ENCODE assay signal across 23 mouse cellular contexts in genomic region chr3:144759719-144760118, GRCm38 (mm10). TPM values are rescaled to one million over a fixed set of nuclear protein-coding genes. Genes with fewer than 3 reads are reported as not detected.
A peak's percentile ranks its signal among the peaks of the same experiment; 100 is the strongest.
DNase-seq lines count a peak whose midpoint lies in the region; ATAC-seq and TF ChIP-seq lines count a peak whose summit lies in the region.
"Had no signal": no experiment of that assay in that cellular context is flagged by ENCODE, and none has a peak within 500 bp of the region (broad histone marks: within the 10 kb centered on the region; RNA-seq: fewer than 3 reads in every experiment).

No protein-coding gene starts in this region.

- H3ac ChIP-seq in C2C12 (ENCODE audit: control insufficient read depth, insufficient read length, low read depth): no peak overlapping the region

- H3K36me3 ChIP-seq in heart, postnatal 0 days (replicated peaks; ENCODE audit: control insufficient read depth, insufficient read depth, low read length): no peaks in the 10 kb centered on the region
- no peaks in the 10 kb centered on the region for H3K36me3 ChIP-seq in C2C12 (ENCODE audit: control insufficient read depth, insufficient read depth)
- peaks cover 18% of the 10 kb centered on the region for H3K36me3 ChIP-seq in G1E (replicated peaks)
- no peaks in the 10 kb centered on the region for H3K36me3 ChIP-seq in intestine, embryonic 16.5 days (ENCODE audit: control insufficient read depth, insufficient read depth, low read length)
- H3K36me3 ChIP-seq: forebrain, embryonic 12.5 days; limb, embryonic 13.5 days; midbrain, embryonic 15.5 days had no signal

- no peak for TF ChIP-seq CTCF in heart, postnatal 0 days (IDR thresholded peaks at IDR 0.05; ENCODE audit: low read depth)
- TF ChIP-seq CTCF in C2C12 (IDR thresholded peaks at IDR 0.05; ENCODE audit: control insufficient read depth, insufficient read depth, insufficient read length) (no peak), G1E (IDR thresholded peaks at IDR 0.05; ENCODE audit: low read depth, low read length) (no peak)

- peak overlapping the region; percentile 85; the same call in 1 of the 2 replicates for H3K27ac ChIP-seq in heart, postnatal 0 days (ENCODE audit: low read depth)
- H3K27ac ChIP-seq in intestine, embryonic 16.5 days (ENCODE audit: low read length): no peak overlapping the region; the same call in 1 of the 2 replicates
- H3K27ac ChIP-seq: forebrain, embryonic 12.5 days; gastrocnemius, adult 2 months; layer of hippocampus, adult 2 months; limb, embryonic 13.5 days; liver, embryonic 14.5 days; midbrain, embryonic 15.5 days had no signal

- intact Hi-C loops in heart, postnatal 14 days (cut with DNase I): loop anchor here (10.0 kb wide), 1 partner anchor 55 kb away; the partner anchor contains the start of gene Clca3a2

- H3K4me1 ChIP-seq in heart, postnatal 0 days (ENCODE audit: control insufficient read depth, insufficient read depth): peaks cover 6% of the 10 kb centered on the region; the same call in 1 of the 2 replicates
- H3K4me1 ChIP-seq in G1E (ENCODE audit: insufficient read depth, low read depth, low read length): peaks cover 24% of the 10 kb centered on the region
- H3K4me1 ChIP-seq in intestine, embryonic 16.5 days (ENCODE audit: control insufficient read depth, insufficient read depth, low read length): peaks cover 10% of the 10 kb centered on the region
- H3K4me1 ChIP-seq: forebrain, embryonic 12.5 days; midbrain, embryonic 15.5 days had no signal

- peak overlapping the region; percentile 58 for H3K4me2 ChIP-seq in heart, postnatal 0 days (ENCODE audit: low read depth, low read length)
- no peak overlapping the region for H3K4me2 ChIP-seq in intestine, embryonic 16.5 days (ENCODE audit: low read depth, low read length)
- H3K4me2 ChIP-seq: forebrain, embryonic 12.5 days; limb, embryonic 13.5 days; midbrain, embryonic 15.5 days had no signal

- peak overlapping the region; percentile 29; the same call in 1 of the 2 replicates for H3K9ac ChIP-seq in heart, postnatal 0 days (replicated peaks; ENCODE audit: low read depth, low read length)
- no peak overlapping the region for H3K9ac ChIP-seq in intestine, embryonic 16.5 days (ENCODE audit: low read depth, low read length)
- H3K9ac ChIP-seq: forebrain, embryonic 12.5 days; limb, embryonic 13.5 days; liver, embryonic 14.5 days; midbrain, embryonic 15.5 days had no signal

- WGBS in heart, postnatal 0 days: 52% methylated on average over 3 of the region's 3 CpGs
- 49% methylated on average over 3 of the region's 3 CpGs for WGBS in intestine, embryonic 16.5 days

- no peaks in the 10 kb centered on the region for H3K79me2 ChIP-seq in C2C12 (ENCODE audit: control insufficient read depth, insufficient read depth)

- no peak for TF ChIP-seq EP300 in heart, postnatal 0 days (IDR thresholded peaks at IDR 0.05; ENCODE audit: low read depth)

- H3K27me3 ChIP-seq in heart, postnatal 0 days (ENCODE audit: control insufficient read depth, insufficient read depth, low read length): no peaks in the 10 kb centered on the region
- no peaks in the 10 kb centered on the region for H3K27me3 ChIP-seq in C2C12 (ENCODE audit: control insufficient read depth, insufficient read depth, insufficient read length)
- H3K27me3 ChIP-seq in G1E (ENCODE audit: insufficient read depth, low read length): no peaks in the 10 kb centered on the region
- H3K27me3 ChIP-seq in intestine, embryonic 16.5 days (replicated peaks; ENCODE audit: control insufficient read depth, insufficient read depth, low read length): no peaks in the 10 kb centered on the region
- H3K27me3 ChIP-seq: forebrain, embryonic 12.5 days; limb, embryonic 13.5 days; midbrain, embryonic 15.5 days had no signal

- peak overlapping the region; percentile 39 for H3K4me3 ChIP-seq in heart, postnatal 0 days (ENCODE audit: low read depth, low read length)
- H3K4me3 ChIP-seq in C2C12 (ENCODE audit: insufficient read depth, poor library complexity, severe bottlenecking) (no peak overlapping the region), G1E (ENCODE audit: low read depth, low read length) (peak overlapping the region; percentile 45)
- no peak overlapping the region for H3K4me3 ChIP-seq in intestine, embryonic 16.5 days (ENCODE audit: low read length)
- H3K4me3 ChIP-seq: forebrain, embryonic 12.5 days; gastrocnemius, adult 2 months; layer of hippocampus, adult 2 months; limb, embryonic 13.5 days; midbrain, embryonic 15.5 days had no signal

- ATAC-seq in heart, postnatal 0 days (ENCODE audit: insufficient read depth, low read depth): no peak
- no peak for ATAC-seq in G1E (ENCODE audit: extremely low read depth, insufficient number of reproducible peaks, low FRiP score, poor library complexity, severe bottlenecking)
- peak; percentile 5; the same call in 1 of the 2 replicates for ATAC-seq in intestine, embryonic 16.5 days
- ATAC-seq: CD4-positive, CD25-positive, alpha-beta regulatory T cell, adult 4 months; midbrain, embryonic 15.5 days had no signal

- DNase-seq in heart, postnatal 0 days (ENCODE audit: low spot score): peak; percentile 13
- DNase-seq in heart, postnatal 14 days: no peak
- DNase-seq in G1E (ENCODE audit: low spot score): no peak
- DNase-seq in urinary bladder, postnatal 4 days (ENCODE audit: low spot score in 2 of 2): no peak
- DNase-seq in natural killer cell, adult 2 months (ENCODE audit: low spot score in 2 of 2): no peak
- DNase-seq: adrenal gland, postnatal 36 days; cerebellum, adult 2 months; cerebellum, postnatal 36 days; gastrocnemius, adult 2 months; layer of hippocampus, postnatal 36 days; right cerebral cortex, postnatal 14 days had no signal

- H3K9me3 ChIP-seq in heart, postnatal 0 days (replicated peaks; ENCODE audit: control insufficient read depth, low read length): no peaks in the 10 kb centered on the region
- no peaks in the 10 kb centered on the region; the same call in 1 of the 2 replicates for H3K9me3 ChIP-seq in G1E (replicated peaks)
- no peaks in the 10 kb centered on the region for H3K9me3 ChIP-seq in intestine, embryonic 16.5 days (ENCODE audit: control insufficient read depth, low read length)
- H3K9me3 ChIP-seq: forebrain, embryonic 12.5 days; limb, embryonic 13.5 days; midbrain, embryonic 15.5 days had no signal

- H3K79me3 ChIP-seq in C2C12 (ENCODE audit: low read depth): no peaks in the 10 kb centered on the region

TF ChIP-seq in C2C12, 6 proteins besides CTCF, POLR2A, EP300 and RAD21:
- TF ChIP-seq USF1 (IDR thresholded peaks at IDR 0.05; ENCODE audit: low read depth) (no peak), MYOG (IDR thresholded peaks at IDR 0.05; ENCODE audit: control insufficient read depth, extremely low read depth, insufficient read length) (no peak), CEBPB (IDR thresholded peaks at IDR 0.05; ENCODE audit: low read depth) (peak; percentile 58)

RNA-seq across cellular contexts. Expression of gene Clca3a1, which starts 1.1 kb away (rescaled TPM):
- 16.6 and 17.2 TPM in 2 replicates for total RNA-seq in heart, postnatal 0 days (2014; rRNA removed; ENCODE audit: low replicate concordance)
- 11.0 and 11.8 TPM in 2 replicates for polyA plus RNA-seq in heart, postnatal 0 days (2015; fragmentation: Nextera tagmentation; extraction: Ambion mirVana)
- total RNA-seq in heart, postnatal 14 days (2021): 1 to 10 TPM; 2.2 to 2.8 TPM
- polyA plus RNA-seq in C2C12 (2012; fragmentation: generic; extraction: Trizol) (0.12 TPM), G1E (2012) (1.2 and 1.8 TPM in 2 replicates)
- total RNA-seq in G1E (2014; fragmentation: Nextera tagmentation) (61.1 and 62.3 TPM in 2 replicates), G1E (2017) (19.8 and 21.0 TPM in 2 replicates)
- 5.4 and 5.5 TPM in 2 replicates for polyA plus RNA-seq in intestine, embryonic 16.5 days (2015; fragmentation: Nextera tagmentation; extraction: Ambion mirVana)
- total RNA-seq: granulocyte monocyte progenitor cell, adult 5-6 weeks had no signal
- polyA plus RNA-seq: hindbrain, embryonic 11.5 days had no signal

RNA-seq across cellular contexts. Expression of gene Sh3glb1, which starts 39.6 kb away (rescaled TPM):
- total RNA-seq in heart, postnatal 0 days (2014; rRNA removed; ENCODE audit: low replicate concordance): 94.8 and 139 TPM in 2 replicates
- 231 and 235 TPM in 2 replicates for polyA plus RNA-seq in heart, postnatal 0 days (2015; fragmentation: Nextera tagmentation; extraction: Ambion mirVana)
- total RNA-seq in heart, postnatal 14 days (2021): 100 to 1,000 TPM; 292 to 300 TPM
- polyA plus RNA-seq in C2C12 (2012; fragmentation: generic; extraction: Trizol): 106 TPM
- 337 and 350 TPM in 2 replicates for total RNA-seq in G1E (2014; fragmentation: Nextera tagmentation)
- total RNA-seq in G1E (2017): 73.7 and 79.8 TPM in 2 replicates
- 42.4 and 51.0 TPM in 2 replicates for polyA plus RNA-seq in G1E (2012)
- 77.9 and 89.1 TPM in 2 replicates for polyA plus RNA-seq in intestine, embryonic 16.5 days (2015; fragmentation: Nextera tagmentation; extraction: Ambion mirVana)

RNA-seq across cellular contexts. Expression of gene Clca3a2, which starts 59.6 kb away (rescaled TPM):
- total RNA-seq in heart, postnatal 0 days (2014; rRNA removed; ENCODE audit: low replicate concordance): 3.2 and 11.7 TPM in 2 replicates
- 2.1 and 3.4 TPM in 2 replicates for polyA plus RNA-seq in heart, postnatal 0 days (2015; fragmentation: Nextera tagmentation; extraction: Ambion mirVana)
- total RNA-seq in heart, postnatal 14 days (2021): under 1 TPM; 0.31 to 0.59 TPM
- polyA plus RNA-seq in C2C12 (2012; fragmentation: generic; extraction: Trizol) (not detected), G1E (2012) (not detected in 2 replicates)
- total RNA-seq in G1E (2014; fragmentation: Nextera tagmentation) (1.7 TPM in 1 of 2 replicates, not detected in the other), G1E (2017) (0.05 and 0.41 TPM in 2 replicates)
- 0.48 and 0.64 TPM in 2 replicates for polyA plus RNA-seq in intestine, embryonic 16.5 days (2015; fragmentation: Nextera tagmentation; extraction: Ambion mirVana)
- total RNA-seq: gastrocnemius, adult 2 months; granulocyte monocyte progenitor cell, adult 5-6 weeks; layer of hippocampus, adult 2 months; layer of hippocampus, postnatal 36 days; megakaryocyte progenitor cell, adult 5-6 weeks had no signal
- polyA plus RNA-seq: CD4-positive, CD25-positive, alpha-beta regulatory T cell, adult 4 months; cerebellum, adult 2 months; kidney, embryonic 14.5 days; liver, embryonic 14.5 days; midbrain, embryonic 15.5 days had no signal

Comparison
In these comparisons a context has a peak if more than half of its experiments do, and no peak if none do; other contexts are left out.
1. H3K4me3 ChIP-seq: peak in heart, postnatal 0 days (single experiment) and G1E (single experiment); none in C2C12 (single experiment) and intestine, embryonic 16.5 days (single experiment).